Mouse (Mus musculus) adrenal gland, adult 18-20 months (tissue): ENCODE measurements around the gene Zfp128. TPM values are rescaled to one million over a fixed set of nuclear protein-coding genes. Genes with fewer than 3 reads are reported as not detected.
A peak's percentile ranks its signal among the peaks of the same experiment; 100 is the strongest.
"Not testable (repeated sequence)": the region's sequence is repeated elsewhere in the genome, so short reads cannot be mapped to it uniquely, and the experiment has no call there.

ENCODE experiments used
- DNase-seq, 2 experiments: peaks; one replicate each; pipeline ENCODE4 v3.0.0; 2021 to 2022; ENCODE audit warnings: low spot score in 2 of 2
- total RNA-seq, 2 experiments: library from RNA; stranded (reverse); gene quantifications; 1 replicate in 1 of 2; 2 replicates in 1 of 2; pipeline ENCODE4 v1.2.3; 2021

Zfp128 gene
- total RNA-seq, 2 experiments from 2014 or later: 3.0 to 4.0 TPM

- DNase-seq: no peak
These were observed 40.3 kb downstream of the Zfp128 start for GRCm38 (mm10) chr7:12921318-12921704.

GRCm38 (mm10) chr7:12921705-12922465, 40.9 kb downstream of the Zfp128 start, which contains the start of gene Rps5:
Rps5 (plus strand) TSS chr7:12922290.
- DNase-seq: peak; percentile 92 to 95

GRCm38 (mm10) chr7:12922729-12923128, 41.8 kb downstream of the Zfp128 start:
- DNase-seq: no peak

- DNase-seq: no peak
These were observed 45.3 kb downstream of the Zfp128 start for GRCm38 (mm10) chr7:12926316-12926715.

- DNase-seq: no peak
These were observed 46.3 kb downstream of the Zfp128 start, which contains the start of gene Rnf225 for GRCm38 (mm10) chr7:12927191-12927680. Rnf225 (plus strand) TSS chr7:12927416.

- peak; percentile 36 to 46 for DNase-seq
These were observed 47.0 kb downstream of the Zfp128 start for GRCm38 (mm10) chr7:12927693-12928589.

- no peak for DNase-seq
These were observed 52.7 kb downstream of the Zfp128 start for GRCm38 (mm10) chr7:12933615-12934140.

GRCm38 (mm10) chr7:12934808-12935207, 53.8 kb downstream of the Zfp128 start:
- DNase-seq: no peak

- not testable (repeated sequence) for DNase-seq
These were observed 56.4 kb downstream of the Zfp128 start for GRCm38 (mm10) chr7:12937254-12937803.

GRCm38 (mm10) chr7:12940599-12940998, 59.6 kb downstream of the Zfp128 start:
- no peak for DNase-seq

Other genes with a start within 250 kb of the Zfp128 start
- gene Vmn2r54, start 240.9 kb upstream of the Zfp128 start, total RNA-seq: not detected
- not detected for gene Vmn2r55, start 196.2 kb upstream of the Zfp128 start, total RNA-seq
- not detected for gene Vmn2r56, start 146.2 kb upstream of the Zfp128 start, total RNA-seq
- gene Zscan18, start 77.5 kb upstream of the Zfp128 start, total RNA-seq: 1 to 10 TPM; 2.4 to 3.1 TPM
- 10 to 100 TPM in 1 of 2 experiments, 1 to 10 TPM in 1; 9.2 to 10.1 TPM for gene Zfp329, start 62.3 kb upstream of the Zfp128 start, total RNA-seq
- gene Zfp110, start 46.4 kb upstream of the Zfp128 start, total RNA-seq: 10 to 100 TPM; 20.0 to 27.6 TPM
- gene Zscan22, start 16.6 kb downstream of the Zfp128 start, total RNA-seq: 10 to 100 TPM; 13.9 to 14.2 TPM
- 100 to 1,000 TPM; 896 to 922 TPM for gene Rps5, start 41.1 kb downstream of the Zfp128 start, total RNA-seq
- gene Rnf225, start 46.2 kb downstream of the Zfp128 start, total RNA-seq: under 1 TPM; 0.30 to 0.45 TPM
- 1 to 10 TPM; 8.4 to 9.5 TPM for gene Zfp324, start 84.7 kb downstream of the Zfp128 start, total RNA-seq
- gene Zfp446, start 96.7 kb downstream of the Zfp128 start, total RNA-seq: 1 to 10 TPM; 5.7 to 6.5 TPM
- gene Slc27a5, start 117.0 kb downstream of the Zfp128 start, total RNA-seq: under 1 TPM in 1 of 2 experiments, not detected in 1; 0.70 TPM
- gene Trim28, start 117.9 kb downstream of the Zfp128 start, total RNA-seq: 100 to 1,000 TPM; 201 to 235 TPM
- 10 to 100 TPM; 12.1 to 12.5 TPM for gene Zbtb45, start 128.9 kb downstream of the Zfp128 start, total RNA-seq
- gene Chmp2a, start 153.6 kb downstream of the Zfp128 start, total RNA-seq: 100 to 1,000 TPM; 210 to 213 TPM
- gene Ube2m, start 157.1 kb downstream of the Zfp128 start, total RNA-seq: 100 to 1,000 TPM; 162 to 182 TPM
- gene Mzf1, start 173.6 kb downstream of the Zfp128 start, total RNA-seq: 1 to 10 TPM; 1.8 to 2.2 TPM
- not detected for gene Vmn1r85, start 214.0 kb downstream of the Zfp128 start, total RNA-seq
- not detected for gene Vmn1r86, start 238.7 kb downstream of the Zfp128 start, total RNA-seq